Mouse (Mus musculus) cerebral cortex, adult 2 months (tissue): ENCODE measurements around the gene Fcgr4.

ENCODE experiments used
- WGBS: fragments of 180-500 bp; shearing (Covaris S2); methylation state at CpG from one replicate; pipeline ENCODE4 v1.1.7; 2018; 5-methylcytosine and 5-hydroxymethylcytosine counted together

Fcgr4 gene

GRCm38 (mm10) chr1:171057253-171057652 is 38.5 kb downstream of the Fcgr4 start:
- WGBS, result 79% methylated on average over 5 of the region's 5 CpGs

GRCm38 (mm10) chr1:171059203-171059602 is 40.5 kb downstream of the Fcgr4 start:
- WGBS, result 76% methylated on average over 2 of the region's 2 CpGs

- WGBS, result 69% methylated on average over 10 of the region's 10 CpGs
These were observed 41.7 kb downstream of the Fcgr4 start for GRCm38 (mm10) chr1:171060392-171060791.

- 96% methylated on average over 3 of the region's 3 CpGs for WGBS
These were observed 42.8 kb downstream of the Fcgr4 start for GRCm38 (mm10) chr1:171061566-171061965.

- WGBS, result 9% methylated on average over 42 of the region's 61 CpGs
These were observed 45.1 kb downstream of the Fcgr4 start for GRCm38 (mm10) chr1:171063569-171064490.

GRCm38 (mm10) chr1:171064491-171065242 is 45.9 kb downstream of the Fcgr4 start, which contains the start of gene Fcgr3:
Gene Fcgr3, minus strand, starts transcription at chr1:171064935.
- 1% methylated on average over 42 of the region's 75 CpGs for WGBS

GRCm38 (mm10) chr1:171065243-171065587 is 46.5 kb downstream of the Fcgr4 start:
- WGBS, result 1% methylated on average over 22 of the region's 35 CpGs

GRCm38 (mm10) chr1:171065768-171066167 is 47.0 kb downstream of the Fcgr4 start:
- WGBS, result 7% methylated on average over 32 of the region's 45 CpGs

- WGBS, result 38% methylated on average over 4 of the region's 10 CpGs
These were observed 47.9 kb downstream of the Fcgr4 start for GRCm38 (mm10) chr1:171066583-171066982.

- 51% methylated on average over 5 of the region's 5 CpGs for WGBS
These were observed 49.2 kb downstream of the Fcgr4 start for GRCm38 (mm10) chr1:171067928-171068327.

- WGBS, result 56% methylated on average over 3 of the region's 3 CpGs
These were observed 50.8 kb downstream of the Fcgr4 start for GRCm38 (mm10) chr1:171069508-171069907.

- 15% methylated on average over 16 of the region's 16 CpGs for WGBS
These were observed 52.2 kb downstream of the Fcgr4 start for GRCm38 (mm10) chr1:171070879-171071278.

GRCm38 (mm10) chr1:171071726-171072125 is 53.0 kb downstream of the Fcgr4 start:
- WGBS, result 0% methylated on average over 1 of the region's 35 CpGs

- WGBS, result no CpG with 5 or more reads among the region's 45 CpGs
These were observed 53.5 kb downstream of the Fcgr4 start for GRCm38 (mm10) chr1:171072217-171072616.

GRCm38 (mm10) chr1:171074283-171074682 is 55.6 kb downstream of the Fcgr4 start:
- WGBS, result 21% methylated on average over 7 of the region's 10 CpGs

- 70% methylated on average over 4 of the region's 5 CpGs for WGBS
These were observed 57.5 kb downstream of the Fcgr4 start for GRCm38 (mm10) chr1:171076176-171076575.

GRCm38 (mm10) chr1:171077192-171077591 is 58.5 kb downstream of the Fcgr4 start:
- WGBS, result 52% methylated on average over 5 of the region's 5 CpGs

GRCm38 (mm10) chr1:171077955-171078354 is 59.2 kb downstream of the Fcgr4 start:
- under 1% methylated on average over 20 of the region's 27 CpGs for WGBS

GRCm38 (mm10) chr1:171078419-171078818 is 59.7 kb downstream of the Fcgr4 start:
- WGBS, result 16% methylated on average over 12 of the region's 12 CpGs

GRCm38 (mm10) chr1:171079345-171079744 is 60.6 kb downstream of the Fcgr4 start:
- 0% methylated on average over 1 of the region's 35 CpGs for WGBS
